Mouse (Mus musculus): Measurements from ENCODE around the gene Fam3c. TPM values are rescaled to one million over a fixed set of nuclear protein-coding genes. Genes with fewer than 3 reads are reported as not detected.

Fam3c gene
- polyA plus RNA-seq, 1 experiment from 2014 or later = 73.7 TPM

GRCm38 (mm10) chr6:22349531-22350238, 6.4 kb downstream of the Fam3c start:
- DNase-seq = no peak
- Histone ChIP-seq H3K4me2 (ENCODE audit: low read length) (no peak overlapping the region), H3K27ac (replicated peaks; ENCODE audit: low read depth, low read length) (no peak overlapping the region), H3K36me3 (ENCODE audit: control insufficient read depth, insufficient read depth, low read length) (no peaks in the 10 kb centered on the region), H3K4me1 (ENCODE audit: control insufficient read depth, insufficient read depth, low read length) (no peaks in the 10 kb centered on the region), H3K4me3 (replicated peaks; ENCODE audit: low read depth, low read length) (no peak overlapping the region), H3K9me3 (ENCODE audit: control insufficient read depth, low read length) (no peaks in the 10 kb centered on the region), H3K27me3 (ENCODE audit: control insufficient read depth, insufficient read depth, low read length) (no peaks in the 10 kb centered on the region), H3K9ac (replicated peaks; ENCODE audit: low read length) (no peak overlapping the region)
- no peak for ATAC-seq (ENCODE audit: low FRiP score, low TSS enrichment)
- 92% methylated on average over 11 of the region's 11 CpGs for WGBS

GRCm38 (mm10) chr6:22348975-22349374, 7.1 kb downstream of the Fam3c start:
- Histone ChIP-seq H3K36me3 (ENCODE audit: control insufficient read depth, insufficient read depth, low read length) (no peaks in the 10 kb centered on the region), H3K9ac (replicated peaks; ENCODE audit: low read length) (no peak overlapping the region), H3K4me3 (replicated peaks; ENCODE audit: low read depth, low read length) (no peak overlapping the region), H3K27me3 (ENCODE audit: control insufficient read depth, insufficient read depth, low read length) (no peaks in the 10 kb centered on the region), H3K27ac (replicated peaks; ENCODE audit: low read depth, low read length) (no peak overlapping the region), H3K9me3 (ENCODE audit: control insufficient read depth, low read length) (no peaks in the 10 kb centered on the region), H3K4me2 (ENCODE audit: low read length) (no peak overlapping the region), H3K4me1 (ENCODE audit: control insufficient read depth, insufficient read depth, low read length) (no peaks in the 10 kb centered on the region)
- DNase-seq (no peak), ATAC-seq (ENCODE audit: low FRiP score, low TSS enrichment) (no peak)
- WGBS = 95% methylated on average over 3 of the region's 3 CpGs

DNA sequence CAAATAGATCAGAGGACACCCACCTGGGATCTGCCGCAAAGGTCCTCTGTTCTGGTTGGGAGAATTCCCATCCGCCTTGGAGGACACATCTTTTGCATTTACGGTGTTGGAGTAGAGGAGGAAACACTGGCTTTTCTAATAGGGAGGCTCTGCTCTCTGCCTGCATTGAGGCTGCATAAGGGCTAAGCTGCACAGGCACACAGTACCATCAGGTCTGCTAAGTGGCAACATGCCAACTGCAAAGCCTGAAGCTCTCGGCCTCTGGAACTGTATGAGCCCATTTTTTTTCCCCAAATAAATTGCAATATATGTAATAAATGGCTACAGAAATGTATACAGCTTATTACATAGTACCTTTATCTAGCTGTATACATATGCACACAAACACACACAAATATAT, 7.9 kb downstream of the Fam3c start:
- no peak overlapping the region for H3K4me2 ChIP-seq (ENCODE audit: low read length)
- no peaks in the 10 kb centered on the region for H3K9me3 ChIP-seq (ENCODE audit: control insufficient read depth, low read length)
- H3K27me3 ChIP-seq (ENCODE audit: control insufficient read depth, insufficient read depth, low read length) = no peaks in the 10 kb centered on the region
- no peak overlapping the region for H3K9ac ChIP-seq (replicated peaks; ENCODE audit: low read length)
- no peak for ATAC-seq (ENCODE audit: low FRiP score, low TSS enrichment)
- no peaks in the 10 kb centered on the region for H3K4me1 ChIP-seq (ENCODE audit: control insufficient read depth, insufficient read depth, low read length)
- no peaks in the 10 kb centered on the region for H3K36me3 ChIP-seq (ENCODE audit: control insufficient read depth, insufficient read depth, low read length)
- 85% methylated on average over 4 of the region's 4 CpGs for WGBS
- DNase-seq = peak; percentile 31
- no peak overlapping the region for H3K4me3 ChIP-seq (replicated peaks; ENCODE audit: low read depth, low read length)
- H3K27ac ChIP-seq (replicated peaks; ENCODE audit: low read depth, low read length) = no peak overlapping the region

- Histone ChIP-seq H3K4me1 (ENCODE audit: control insufficient read depth, insufficient read depth, low read length) (no peaks in the 10 kb centered on the region), H3K36me3 (ENCODE audit: control insufficient read depth, insufficient read depth, low read length) (no peaks in the 10 kb centered on the region), H3K9ac (replicated peaks; ENCODE audit: low read length) (no peak overlapping the region), H3K27me3 (ENCODE audit: control insufficient read depth, insufficient read depth, low read length) (no peaks in the 10 kb centered on the region), H3K4me2 (ENCODE audit: low read length) (no peak overlapping the region), H3K9me3 (ENCODE audit: control insufficient read depth, low read length) (no peaks in the 10 kb centered on the region), H3K27ac (replicated peaks; ENCODE audit: low read depth, low read length) (no peak overlapping the region), H3K4me3 (replicated peaks; ENCODE audit: low read depth, low read length) (no peak overlapping the region)
- 85% methylated on average over 8 of the region's 8 CpGs for WGBS
- ATAC-seq (ENCODE audit: low FRiP score, low TSS enrichment) (no peak), DNase-seq (no peak)
These were observed 8.7 kb downstream of the Fam3c start for GRCm38 (mm10) chr6:22347132-22347902.

DNA sequence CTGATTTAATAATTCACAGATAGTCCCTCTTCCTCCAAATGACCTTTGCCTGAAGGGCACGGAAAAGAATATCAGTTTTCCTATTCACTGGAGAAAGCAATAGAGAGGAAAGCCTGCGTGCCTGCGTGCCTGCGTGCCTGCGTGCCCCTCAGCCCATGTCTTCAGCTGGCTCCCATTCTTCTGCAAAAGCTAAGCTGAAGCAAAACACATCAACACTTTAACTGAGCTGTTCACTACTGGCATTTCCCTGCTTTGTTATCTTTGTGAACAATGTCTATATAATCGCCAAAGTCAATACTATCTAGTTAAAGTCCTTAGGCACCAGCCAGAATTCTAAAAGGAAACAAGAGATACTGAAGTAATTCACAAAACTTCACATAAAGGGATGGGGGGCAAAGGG, 11.6 kb downstream of the Fam3c start:
- Histone ChIP-seq H3K36me3 (ENCODE audit: control insufficient read depth, insufficient read depth, low read length) (no peaks in the 10 kb centered on the region), H3K4me1 (ENCODE audit: control insufficient read depth, insufficient read depth, low read length) (no peaks in the 10 kb centered on the region), H3K4me3 (replicated peaks; ENCODE audit: low read depth, low read length) (no peak overlapping the region), H3K9ac (replicated peaks; ENCODE audit: low read length) (no peak overlapping the region), H3K4me2 (ENCODE audit: low read length) (no peak overlapping the region), H3K9me3 (ENCODE audit: control insufficient read depth, low read length) (no peaks in the 10 kb centered on the region), H3K27me3 (ENCODE audit: control insufficient read depth, insufficient read depth, low read length) (no peaks in the 10 kb centered on the region), H3K27ac (replicated peaks; ENCODE audit: low read depth, low read length) (no peak overlapping the region)
- no peak for ATAC-seq (ENCODE audit: low FRiP score, low TSS enrichment)
- 54% methylated on average over 6 of the region's 6 CpGs for WGBS
- no peak for DNase-seq

GRCm38 (mm10) chr6:22343706-22344105, 12.3 kb downstream of the Fam3c start:
- Histone ChIP-seq H3K9ac (replicated peaks; ENCODE audit: low read length) (no peak overlapping the region), H3K4me1 (ENCODE audit: control insufficient read depth, insufficient read depth, low read length) (no peaks in the 10 kb centered on the region), H3K9me3 (ENCODE audit: control insufficient read depth, low read length) (no peaks in the 10 kb centered on the region), H3K4me3 (replicated peaks; ENCODE audit: low read depth, low read length) (no peak overlapping the region), H3K27me3 (ENCODE audit: control insufficient read depth, insufficient read depth, low read length) (no peaks in the 10 kb centered on the region), H3K4me2 (ENCODE audit: low read length) (no peak overlapping the region), H3K36me3 (ENCODE audit: control insufficient read depth, insufficient read depth, low read length) (no peaks in the 10 kb centered on the region), H3K27ac (replicated peaks; ENCODE audit: low read depth, low read length) (no peak overlapping the region)
- ATAC-seq (ENCODE audit: low FRiP score, low TSS enrichment) (no peak), DNase-seq (no peak)
- 97% methylated on average over 6 of the region's 6 CpGs for WGBS

DNA sequence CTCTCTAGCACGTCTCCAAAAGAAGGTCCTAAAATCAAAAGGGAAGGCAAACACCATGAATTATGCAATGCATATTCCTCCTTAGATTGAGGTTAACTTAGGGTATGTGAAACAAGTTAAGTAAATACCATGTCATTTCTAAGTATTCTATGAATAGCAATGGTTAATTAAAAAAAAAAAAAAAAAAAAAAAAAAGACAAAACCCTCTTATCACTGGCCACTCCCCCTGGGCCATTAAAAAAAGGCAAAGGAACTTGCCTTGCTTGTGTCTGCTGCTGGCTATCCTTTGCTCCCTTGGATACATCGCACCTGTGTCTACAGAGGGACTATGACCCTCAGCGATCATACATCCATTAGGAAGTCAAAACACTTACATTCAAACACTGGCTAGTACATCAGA, 12.8 kb downstream of the Fam3c start:
- Histone ChIP-seq H3K36me3 (ENCODE audit: control insufficient read depth, insufficient read depth, low read length) (no peaks in the 10 kb centered on the region), H3K27me3 (ENCODE audit: control insufficient read depth, insufficient read depth, low read length) (no peaks in the 10 kb centered on the region), H3K4me3 (replicated peaks; ENCODE audit: low read depth, low read length) (no peak overlapping the region), H3K27ac (replicated peaks; ENCODE audit: low read depth, low read length) (no peak overlapping the region), H3K9me3 (ENCODE audit: control insufficient read depth, low read length) (no peaks in the 10 kb centered on the region), H3K4me2 (ENCODE audit: low read length) (no peak overlapping the region), H3K4me1 (ENCODE audit: control insufficient read depth, insufficient read depth, low read length) (no peaks in the 10 kb centered on the region), H3K9ac (replicated peaks; ENCODE audit: low read length) (no peak overlapping the region)
- WGBS = 89% methylated on average over 3 of the region's 3 CpGs
- DNase-seq (no peak), ATAC-seq (ENCODE audit: low FRiP score, low TSS enrichment) (no peak)

DNA sequence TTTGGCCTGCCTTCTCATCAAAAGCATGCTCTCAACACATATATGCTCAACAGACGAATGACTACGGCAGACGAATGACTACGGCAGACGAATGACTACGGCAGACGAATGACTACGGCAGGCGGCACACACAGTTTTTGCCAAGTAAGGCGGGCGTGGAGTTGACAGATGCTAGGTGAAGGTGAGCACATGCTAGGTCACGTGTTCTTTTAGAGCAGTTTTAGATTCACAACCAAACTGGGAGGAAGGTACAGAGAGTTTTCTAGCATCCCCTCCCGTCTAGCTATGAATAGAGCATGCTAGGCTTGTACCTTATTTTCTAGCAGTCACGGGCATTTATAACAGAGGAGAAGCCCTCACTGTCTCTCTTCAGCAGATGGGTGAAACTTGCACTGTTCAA, 15.3 kb downstream of the Fam3c start:
- no peak overlapping the region for H3K9ac ChIP-seq (replicated peaks; ENCODE audit: low read length)
- 96% methylated on average over 14 of the region's 14 CpGs for WGBS
- no peak for ATAC-seq (ENCODE audit: low FRiP score, low TSS enrichment)
- no peaks in the 10 kb centered on the region for H3K9me3 ChIP-seq (ENCODE audit: control insufficient read depth, low read length)
- no peaks in the 10 kb centered on the region for H3K27me3 ChIP-seq (ENCODE audit: control insufficient read depth, insufficient read depth, low read length)
- no peak for DNase-seq
- H3K36me3 ChIP-seq (ENCODE audit: control insufficient read depth, insufficient read depth, low read length) = no peaks in the 10 kb centered on the region
- H3K4me3 ChIP-seq (replicated peaks; ENCODE audit: low read depth, low read length) = no peak overlapping the region
- H3K4me1 ChIP-seq (ENCODE audit: control insufficient read depth, insufficient read depth, low read length) = no peaks in the 10 kb centered on the region
- no peak overlapping the region for H3K4me2 ChIP-seq (ENCODE audit: low read length)
- H3K27ac ChIP-seq (replicated peaks; ENCODE audit: low read depth, low read length) = no peak overlapping the region
